Mouse (Mus musculus) embryonic facial prominence, embryonic 14.5 days (tissue): ENCODE data around the gene C1qtnf4. TPM values are rescaled to one million over a fixed set of nuclear protein-coding genes. Genes with fewer than 3 reads are reported as not detected.
A peak's percentile ranks its signal among the peaks of the same experiment; 100 is the strongest.

Experiments
- ATAC-seq: fragments of 200-750 bp; cut with Nextera tagmentation; 2 replicates; pipeline ENCODE4 v1.8.0; 2017; ENCODE audit warnings: low read depth, moderate number of reproducible peaks, moderate TSS enrichment
- DNase-seq: peaks from one replicate; pipeline ENCODE4 v3.0.0-alpha.2; 2015; ENCODE audit warnings: low spot score
- H3K27ac ChIP-seq: fragments of 300-500 bp; sonication (generic); replicated peaks from 2 replicates; pipeline ENCODE4 v1.5.1; 2014; ENCODE audit warnings: low read depth, mild to moderate bottlenecking, low read length, moderate library complexity
- H3K27me3 ChIP-seq: fragments of 300-500 bp; sonication (generic); replicated peaks from 2 replicates; pipeline ENCODE4 v1.6.1; 2014; ENCODE audit warnings: low read length; ENCODE audit not compliant: control insufficient read depth, insufficient read depth
- H3K36me3 ChIP-seq: fragments of 300-500 bp; sonication (generic); 2 replicates; pipeline ENCODE4 v1.6.1; 2014; ENCODE audit warnings: low read length, mixed read lengths; ENCODE audit not compliant: control insufficient read depth, insufficient read depth
- H3K4me1 ChIP-seq: fragments of 300-500 bp; sonication (generic); 2 replicates; pipeline ENCODE4 v1.6.1; 2014; ENCODE audit warnings: antibody characterized with exemption, low read length; ENCODE audit not compliant: control insufficient read depth, insufficient read depth
- H3K4me2 ChIP-seq: fragments of 300-500 bp; sonication (generic); 2 replicates; pipeline ENCODE4 v1.6.1; 2014; ENCODE audit warnings: low read depth, mild to moderate bottlenecking, low read length, moderate library complexity, mixed read lengths
- H3K4me3 ChIP-seq: fragments of 300-500 bp; sonication (generic); 2 replicates; pipeline ENCODE4 v1.5.1; 2014; ENCODE audit warnings: low read depth, mild to moderate bottlenecking, low read length
- H3K9ac ChIP-seq: fragments of 300-500 bp; sonication (generic); 2 replicates; pipeline ENCODE4 v1.6.1; 2014; ENCODE audit warnings: low read depth, mild to moderate bottlenecking, low read length, moderate library complexity, mixed read lengths
- H3K9me3 ChIP-seq: fragments of 300-500 bp; sonication (generic); 2 replicates; pipeline ENCODE4 v1.6.1; 2016; ENCODE audit warnings: low read length; ENCODE audit not compliant: control insufficient read depth
- WGBS: fragments of 180-500 bp; shearing (Covaris S2); extraction: QIAGEN DNeasy Blood & Tissue Kit; methylation state at CpG from one replicate; pipeline ENCODE4 v1.1.7; 2014; 5-methylcytosine and 5-hydroxymethylcytosine counted together
- polyA plus RNA-seq: library from polyadenylated mRNA; unstranded; fragments of >200 nt; fragmentation: Nextera tagmentation; extraction: Ambion mirVana; gene quantifications from 2 replicates; pipeline ENCODE4 v1.2.1, GENCODE M21; 2014

Gene C1qtnf4
- polyA plus RNA-seq, 1 experiment from 2014 or later = 19.9 TPM

GRCm38 (mm10) chr2:90847681-90848050 lies 38.0 kb upstream of the C1qtnf4 start:
- Histone ChIP-seq H3K27me3 (no peaks in the 10 kb centered on the region), H3K36me3 (peaks cover 34% of the 10 kb centered on the region), H3K4me3 (peak overlapping the region; percentile 82), H3K4me2 (peak overlapping the region; percentile 75), H3K9me3 (no peaks in the 10 kb centered on the region), H3K27ac (peak overlapping the region; percentile 81), H3K9ac (peak overlapping the region; percentile 82), H3K4me1 (peaks cover 13% of the 10 kb centered on the region)
- no peak for ATAC-seq
- DNase-seq = peak; percentile 6
- whole genome bisulfite sequencing = under 1% methylated on average over 13 of the region's 13 CpGs

GRCm38 (mm10) chr2:90848331-90848730 lies 37.3 kb upstream of the C1qtnf4 start:
- no peak for ATAC-seq
- H3K4me3 ChIP-seq = peak overlapping the region; percentile 82
- peak overlapping the region; percentile 75 for H3K4me2 ChIP-seq
- 86% methylated on average over 5 of the region's 5 CpGs for WGBS
- peak overlapping the region; percentile 82; the same call in 1 of the 2 replicates for H3K9ac ChIP-seq
- DNase-seq = no peak
- H3K9me3 ChIP-seq = no peaks in the 10 kb centered on the region
- peaks cover 40% of the 10 kb centered on the region for H3K36me3 ChIP-seq
- no peak overlapping the region for H3K27ac ChIP-seq
- H3K4me1 ChIP-seq = peaks cover 13% of the 10 kb centered on the region
- H3K27me3 ChIP-seq = no peaks in the 10 kb centered on the region

GRCm38 (mm10) chr2:90850401-90850800 lies 35.3 kb upstream of the C1qtnf4 start:
- Histone ChIP-seq H3K36me3 (peaks cover 59% of the 10 kb centered on the region), H3K27me3 (no peaks in the 10 kb centered on the region), H3K4me1 (peaks cover 13% of the 10 kb centered on the region), H3K4me3 (no peak overlapping the region), H3K4me2 (no peak overlapping the region), H3K27ac (no peak overlapping the region), H3K9ac (no peak overlapping the region), H3K9me3 (no peaks in the 10 kb centered on the region)
- DNase-seq (no peak), ATAC-seq (no peak)
- WGBS = 93% methylated on average over 1 of the region's 1 CpGs

- Histone ChIP-seq H3K27me3 (no peaks in the 10 kb centered on the region), H3K36me3 (peaks cover 94% of the 10 kb centered on the region), H3K27ac (no peak overlapping the region), H3K9me3 (no peaks in the 10 kb centered on the region), H3K4me3 (no peak overlapping the region), H3K9ac (no peak overlapping the region), H3K4me1 (no peaks in the 10 kb centered on the region), H3K4me2 (no peak overlapping the region)
- WGBS = 88% methylated on average over 2 of the region's 2 CpGs
- DNase-seq = no peak
- ATAC-seq = no peak
Observed at GRCm38 (mm10) chr2:90861486-90861885, 24.2 kb upstream of the C1qtnf4 start.

GRCm38 (mm10) chr2:90864184-90864583 lies 21.5 kb upstream of the C1qtnf4 start:
- no peak overlapping the region for H3K4me3 ChIP-seq
- no peak for ATAC-seq
- H3K4me1 ChIP-seq = no peaks in the 10 kb centered on the region
- H3K9ac ChIP-seq = no peak overlapping the region
- H3K36me3 ChIP-seq = peaks cover 88% of the 10 kb centered on the region
- no peak overlapping the region for H3K4me2 ChIP-seq
- H3K27me3 ChIP-seq = no peaks in the 10 kb centered on the region
- H3K27ac ChIP-seq = no peak overlapping the region
- no peaks in the 10 kb centered on the region for H3K9me3 ChIP-seq
- no peak for DNase-seq

GRCm38 (mm10) chr2:90866524-90866923 lies 19.1 kb upstream of the C1qtnf4 start:
- H3K4me2 ChIP-seq = no peak overlapping the region
- ATAC-seq = peak; percentile 95
- DNase-seq = peak; percentile 88
- no peaks in the 10 kb centered on the region for H3K9me3 ChIP-seq
- peaks cover 65% of the 10 kb centered on the region for H3K36me3 ChIP-seq
- no peaks in the 10 kb centered on the region for H3K27me3 ChIP-seq
- no peaks in the 10 kb centered on the region for H3K4me1 ChIP-seq
- no peak overlapping the region for H3K9ac ChIP-seq
- H3K4me3 ChIP-seq = no peak overlapping the region
- 20% methylated on average over 3 of the region's 3 CpGs for WGBS
- H3K27ac ChIP-seq = no peak overlapping the region

- H3K4me1 ChIP-seq = no peaks in the 10 kb centered on the region
- H3K4me2 ChIP-seq = no peak overlapping the region
- H3K9ac ChIP-seq = 0 out of 2 replicates have a peak overlapping the region, but pooled peaks have one; percentile 19
- ATAC-seq = 0 out of 2 replicates have a peak, but pooled peaks have one; percentile 44
- DNase-seq = peak; percentile 56
- H3K36me3 ChIP-seq = peaks cover 29% of the 10 kb centered on the region
- no peaks in the 10 kb centered on the region for H3K27me3 ChIP-seq
- H3K9me3 ChIP-seq = no peaks in the 10 kb centered on the region
- WGBS = 27% methylated on average over 4 of the region's 4 CpGs
- no peak overlapping the region for H3K4me3 ChIP-seq
- H3K27ac ChIP-seq = peak overlapping the region; percentile 67
Observed at GRCm38 (mm10) chr2:90870136-90870601, 15.5 kb upstream of the C1qtnf4 start.

GRCm38 (mm10) chr2:90871180-90871961 lies 14.3 kb upstream of the C1qtnf4 start:
- WGBS = 59% methylated on average over 8 of the region's 8 CpGs
- Histone ChIP-seq H3K27me3 (no peaks in the 10 kb centered on the region), H3K4me1 (no peaks in the 10 kb centered on the region), H3K4me2 (no peak overlapping the region), H3K9me3 (no peaks in the 10 kb centered on the region), H3K4me3 (no peak overlapping the region), H3K36me3 (peaks cover 18% of the 10 kb centered on the region; the same call in 1 of the 2 replicates), H3K9ac (no peak overlapping the region), H3K27ac (no peak overlapping the region)
- peak; percentile 44 for DNase-seq
- ATAC-seq = no peak

GRCm38 (mm10) chr2:90874025-90874424 lies 11.6 kb upstream of the C1qtnf4 start:
- H3K4me1 ChIP-seq = no peaks in the 10 kb centered on the region
- no peaks in the 10 kb centered on the region for H3K36me3 ChIP-seq
- no peak overlapping the region for H3K4me3 ChIP-seq
- no peak overlapping the region for H3K4me2 ChIP-seq
- no peak overlapping the region for H3K9ac ChIP-seq
- WGBS = 83% methylated on average over 1 of the region's 1 CpGs
- no peaks in the 10 kb centered on the region for H3K9me3 ChIP-seq
- DNase-seq (no peak), ATAC-seq (no peak)
- H3K27me3 ChIP-seq = no peaks in the 10 kb centered on the region
- no peak overlapping the region for H3K27ac ChIP-seq
